Mouse (Mus musculus) spleen, embryonic (tissue): Measurements from ENCODE around the gene Gm17428.

Experiments
- CTCF ChIA-PET: fragments of 350-600 bp; sonication (Branson Sonifier 250); formaldehyde crosslinking; loops from one replicate; lab custom pipeline; 2022; lab: Charles Lee

Gene Gm17428

DNA sequence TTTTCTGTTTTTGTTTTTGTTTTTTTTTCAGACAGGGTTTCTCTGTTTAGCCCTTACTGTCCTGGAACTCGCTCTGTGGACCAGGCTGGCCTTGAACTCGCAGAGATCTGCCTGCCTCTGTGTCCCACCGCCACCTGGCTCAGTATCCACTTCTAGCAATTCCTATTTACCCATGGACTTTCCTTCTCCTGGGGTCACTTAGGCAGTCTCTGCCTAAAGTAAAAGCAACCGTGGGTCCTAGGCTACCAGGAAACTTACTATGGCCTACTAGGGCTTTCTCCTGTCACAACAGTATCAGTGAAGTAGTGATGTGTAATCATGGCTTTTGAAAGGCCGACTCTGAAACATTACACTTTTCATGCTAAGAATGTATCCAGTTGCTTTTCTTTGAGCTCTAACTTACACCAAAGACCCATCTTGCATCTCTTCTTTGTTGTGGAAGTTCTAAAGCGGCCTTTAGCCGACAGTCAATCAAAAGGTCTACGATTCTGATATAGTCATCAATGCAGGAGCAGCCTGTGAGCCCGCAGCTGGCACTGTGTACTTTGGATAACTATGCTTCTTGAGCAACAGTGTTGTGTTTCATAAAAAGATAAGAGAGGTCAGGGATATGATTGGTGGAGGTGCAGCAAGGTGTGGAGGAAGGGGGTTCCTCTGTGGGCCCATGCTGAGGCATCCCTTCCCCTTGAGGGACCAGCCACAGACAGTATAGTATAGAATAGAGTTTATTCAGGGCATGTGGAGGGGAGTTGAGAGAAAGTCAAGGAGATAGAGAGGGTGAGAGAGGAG lies 30.6 kb downstream of the Gm17428 start:
- CTCF ChIA-PET = no interaction called here

DNA sequence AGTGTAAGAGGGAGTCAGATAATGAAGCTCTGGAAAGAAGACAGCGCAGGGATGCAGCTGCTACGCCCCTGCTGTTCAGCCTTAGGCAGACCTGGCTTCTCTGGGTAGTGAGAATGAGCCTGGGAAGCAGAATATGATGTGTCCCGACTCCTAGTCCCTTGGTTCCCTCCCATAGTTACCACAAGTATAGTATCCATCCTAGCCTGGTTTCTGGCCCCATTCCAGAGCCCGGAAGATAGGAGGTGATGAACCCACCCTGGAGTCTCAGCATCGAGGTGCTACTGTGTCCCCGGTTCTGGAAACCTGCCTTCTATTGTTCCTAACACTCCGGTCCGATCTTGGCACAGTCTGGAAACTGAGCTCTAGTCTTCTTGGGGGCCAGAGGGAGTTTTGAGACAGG lies 31.7 kb downstream of the Gm17428 start:
- CTCF ChIA-PET = no interaction called here

DNA sequence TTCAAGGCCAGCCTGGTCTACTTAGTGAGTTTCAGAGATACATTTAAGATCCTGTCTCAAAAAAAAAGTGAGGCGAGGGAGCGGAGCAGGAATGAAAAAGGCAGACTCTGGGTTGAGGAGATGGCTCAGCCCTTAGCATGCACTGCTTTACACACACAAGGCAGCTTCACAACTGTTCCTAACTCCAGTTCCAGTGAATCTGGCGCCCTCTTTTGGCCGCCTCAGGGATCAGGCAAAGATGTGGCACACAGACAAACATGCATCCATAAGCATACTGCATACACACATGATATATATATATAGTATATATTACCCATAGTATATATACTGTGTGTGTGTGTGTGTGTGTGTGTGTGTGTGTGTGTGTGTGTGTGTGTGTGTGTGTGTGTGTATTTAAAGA lies 34.4 kb downstream of the Gm17428 start:
- CTCF ChIA-PET = interaction anchor here (0.7 kb wide), 1 partner anchor 579 kb away, joined by 3 read pairs; no protein-coding TSS in a partner anchor

DNA sequence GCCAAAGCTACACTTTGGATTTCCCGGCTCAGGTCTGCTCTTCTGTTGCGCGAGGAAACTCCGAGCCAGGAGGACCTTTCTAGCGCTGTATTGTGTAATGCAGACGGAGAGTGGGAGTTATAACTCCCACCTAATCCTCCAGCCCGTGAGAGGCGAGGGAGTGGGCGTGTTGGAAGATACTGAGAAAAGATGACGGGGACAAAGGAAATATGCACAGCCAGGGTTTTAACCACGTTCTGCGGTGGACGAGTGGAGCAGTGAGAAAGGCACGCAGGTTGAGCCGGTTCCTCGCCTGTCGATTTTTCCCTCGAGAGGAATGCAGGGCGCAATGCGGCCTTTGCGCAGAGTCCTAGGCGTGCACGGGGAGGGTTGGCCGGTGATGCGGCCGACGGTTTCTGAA lies 37.9 kb downstream of the Gm17428 start:
- CTCF ChIA-PET = interaction anchor here (0.6 kb wide), 1 partner anchor 380 kb away, joined by 4 read pairs; no protein-coding TSS in a partner anchor

DNA sequence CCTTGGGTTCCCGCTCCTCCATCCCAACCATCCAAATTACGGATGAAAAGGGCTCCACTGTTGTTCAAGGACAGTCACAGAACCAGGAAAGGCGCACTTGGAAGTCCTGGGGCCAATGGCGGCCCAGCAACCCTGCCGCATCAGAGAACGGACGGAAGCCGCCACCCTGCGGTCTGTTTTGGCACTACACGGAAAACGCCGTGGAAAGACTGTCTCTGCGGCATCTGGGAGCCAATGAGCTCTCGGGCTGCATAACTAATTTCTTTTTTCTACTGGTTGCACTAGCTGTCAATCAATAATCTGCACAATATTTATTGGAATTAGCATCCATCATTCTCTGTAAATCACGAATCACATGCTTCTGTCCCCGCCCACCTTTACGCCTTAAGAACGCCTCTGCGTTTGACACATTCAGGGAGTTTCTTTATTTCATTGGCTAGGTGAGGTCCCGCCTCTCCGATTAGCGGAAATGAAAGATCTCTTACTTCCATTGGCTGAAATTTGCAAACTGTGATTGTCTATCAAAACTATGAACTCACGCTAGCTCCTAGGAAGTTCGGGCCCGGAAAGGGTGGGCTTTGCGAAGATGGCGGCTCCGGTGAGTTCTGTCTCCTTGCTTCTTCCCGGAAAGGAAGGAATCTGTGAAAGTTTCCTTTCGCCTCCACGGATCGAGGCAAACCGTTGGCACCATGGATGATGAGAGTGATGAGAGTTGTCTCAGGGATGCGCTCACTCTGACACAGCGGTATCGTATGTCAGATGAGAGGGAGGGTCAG lies 38.4 kb downstream of the Gm17428 start, which contains the start of gene Ngdn:
Ngdn (plus strand) TSS at position 464 of the 776 bp plus-strand sequence.
- CTCF ChIA-PET = interaction anchor here (0.6 kb wide), 1 partner anchor 380 kb away, joined by 4 read pairs; no protein-coding TSS in a partner anchor

DNA sequence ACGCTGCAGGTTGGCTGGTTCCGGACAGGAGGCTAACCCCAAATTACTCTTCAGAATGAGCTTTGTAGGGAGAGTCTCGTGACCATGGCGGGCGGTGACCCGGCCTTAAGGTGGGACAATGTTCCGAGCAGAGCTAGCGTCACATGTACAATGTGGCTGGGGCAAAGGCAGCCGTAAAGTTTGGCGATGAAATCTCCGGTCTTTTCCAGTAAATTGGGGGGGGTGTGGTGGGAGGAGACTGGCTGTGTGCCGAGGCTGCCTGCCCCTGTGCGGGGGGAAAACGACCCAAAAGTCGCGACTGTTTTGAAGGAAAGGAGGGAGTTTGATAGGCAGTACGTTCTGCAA lies 39.0 kb downstream of the Gm17428 start:
- CTCF ChIA-PET = no interaction called here

DNA sequence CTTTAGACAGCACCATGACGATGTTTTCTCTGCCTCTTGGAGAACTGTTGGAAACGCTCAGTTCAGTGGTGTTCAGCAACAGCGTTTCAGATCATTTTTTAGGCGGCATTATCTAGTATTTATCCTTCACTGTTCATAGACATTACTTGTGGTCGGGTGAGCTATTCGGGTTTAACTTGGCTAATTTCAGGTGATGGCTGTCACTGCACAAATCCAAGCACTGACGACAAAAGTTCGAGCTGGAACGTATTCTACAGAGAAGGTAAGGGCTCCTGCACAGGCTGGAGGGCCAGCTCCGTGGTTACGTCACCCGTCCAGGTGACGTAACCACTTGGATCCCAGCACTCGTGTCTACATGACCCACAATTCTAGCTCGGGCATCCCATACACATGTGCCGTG lies 40.1 kb downstream of the Gm17428 start:
- CTCF ChIA-PET = no interaction called here

DNA sequence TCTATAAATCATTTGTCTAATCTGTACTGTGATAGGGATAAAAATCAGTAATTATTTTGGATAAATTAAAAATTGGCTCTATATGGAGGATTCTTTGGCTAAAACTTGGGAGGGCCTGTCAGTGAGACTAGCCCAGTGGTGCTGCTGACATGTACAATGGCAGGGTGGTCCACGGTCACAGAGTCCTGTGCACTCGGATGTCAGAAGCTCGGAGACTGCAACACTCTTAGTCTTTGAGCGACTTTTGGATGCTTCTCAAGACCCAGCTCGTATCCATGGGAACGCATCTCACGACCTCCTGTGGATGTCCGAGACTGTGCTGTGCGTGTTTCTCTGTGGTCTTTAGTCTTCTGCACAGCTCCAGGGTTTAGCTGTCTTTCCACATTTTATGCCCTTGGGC lies 43.7 kb downstream of the Gm17428 start:
- CTCF ChIA-PET = no interaction called here

DNA sequence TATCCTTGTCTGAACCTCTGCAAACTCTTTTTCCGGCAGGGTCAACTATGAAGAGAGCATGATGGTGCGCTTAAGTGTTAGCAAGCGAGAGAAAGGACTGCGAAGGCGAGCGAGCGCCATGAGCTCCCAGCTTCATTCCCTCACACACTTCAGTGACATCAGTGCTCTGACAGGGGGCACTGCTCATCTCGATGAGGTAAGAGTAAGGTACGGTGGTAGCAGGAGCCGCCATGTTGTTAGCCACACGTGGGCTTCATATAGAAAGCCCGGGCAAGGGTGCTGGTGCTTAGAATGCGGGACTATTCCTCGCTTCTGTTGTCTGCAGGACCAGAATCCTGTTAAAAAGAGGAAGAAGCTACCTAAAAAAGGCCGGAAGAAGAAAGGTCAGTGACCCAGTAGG lies 46.3 kb downstream of the Gm17428 start:
- CTCF ChIA-PET = no interaction called here

DNA sequence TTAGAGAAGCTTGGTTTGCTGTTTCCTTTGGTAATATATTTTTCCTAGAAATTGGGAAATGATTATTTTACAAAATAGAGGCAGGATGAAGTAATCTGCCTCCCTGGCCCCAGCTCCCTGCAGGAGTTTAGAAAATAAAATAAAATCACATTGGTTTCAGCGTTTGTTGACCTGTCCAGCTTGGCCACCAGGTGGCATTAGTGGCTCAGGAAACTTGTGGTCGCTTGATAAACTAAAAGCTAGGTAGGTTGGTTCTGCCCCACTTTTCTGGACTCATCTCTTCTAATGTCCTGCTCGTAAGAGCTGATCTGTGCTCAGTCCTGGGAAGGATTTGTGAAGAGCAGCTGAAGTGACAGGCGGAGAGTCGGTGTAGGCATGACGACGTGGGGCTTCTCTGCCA lies 47.5 kb downstream of the Gm17428 start:
- CTCF ChIA-PET = interaction anchor here (0.6 kb wide), 1 partner anchor 24 kb away, joined by 3 read pairs; no protein-coding TSS in a partner anchor

DNA sequence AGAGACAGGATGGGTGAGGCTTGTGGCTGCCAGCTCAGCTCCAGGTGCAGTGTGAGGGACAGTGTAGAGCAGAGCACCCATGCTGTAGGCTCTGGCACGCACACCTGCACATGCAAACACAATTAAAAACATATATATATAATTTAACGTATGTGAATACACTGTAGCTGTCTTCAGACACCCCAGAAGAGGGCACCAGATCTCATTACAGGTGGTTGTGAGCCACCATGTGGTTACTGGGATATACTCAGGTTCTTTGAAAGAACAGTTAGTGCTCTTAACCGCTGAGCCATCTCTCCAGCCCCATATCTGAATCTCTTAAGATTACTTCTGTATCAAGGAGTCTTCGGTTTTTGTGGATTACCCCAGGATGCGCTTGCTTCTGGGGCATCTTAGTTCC lies 48.8 kb downstream of the Gm17428 start:
- CTCF ChIA-PET = no interaction called here
